Mouse (Mus musculus) forebrain, embryonic 11.5 days (tissue): Measurements from ENCODE around the gene R3hdml. TPM values are rescaled to one million over a fixed set of nuclear protein-coding genes. Genes with fewer than 3 reads are reported as not detected.

Source experiments
- ATAC-seq: fragments of 200-750 bp; cut with Nextera tagmentation; replicated peaks from 2 replicates; pipeline ENCODE4 v1.8.0; 2017; ENCODE audit warnings: moderate TSS enrichment; ENCODE audit not compliant: low FRiP score
- DNase-seq: peaks from one replicate; pipeline ENCODE4 v3.0.0-alpha.2; 2017; ENCODE audit warnings: low spot score
- H3K27ac ChIP-seq: fragments of 300-500 bp; sonication (generic); 2 replicates; pipeline ENCODE4 v1.5.1; 2014; ENCODE audit warnings: low read depth, low read length
- H3K27me3 ChIP-seq: fragments of 300-500 bp; sonication (generic); 2 replicates; pipeline ENCODE4 v1.6.1; 2014; ENCODE audit warnings: mild to moderate bottlenecking, low read length, mixed read lengths; ENCODE audit not compliant: control insufficient read depth, insufficient read depth
- H3K36me3 ChIP-seq: fragments of 300-500 bp; sonication (generic); 2 replicates; pipeline ENCODE4 v1.6.1; 2014; ENCODE audit warnings: mild to moderate bottlenecking, low read length, moderate library complexity, mixed read lengths; ENCODE audit not compliant: control insufficient read depth, insufficient read depth
- H3K4me1 ChIP-seq: fragments of 300-500 bp; sonication (generic); replicated peaks from 2 replicates; pipeline ENCODE4 v1.6.1; 2014; ENCODE audit warnings: low read length, mixed read lengths; ENCODE audit not compliant: control insufficient read depth, insufficient read depth
- H3K4me2 ChIP-seq: fragments of 300-500 bp; sonication (generic); 2 replicates; pipeline ENCODE4 v1.6.1; 2014; ENCODE audit warnings: low read depth, mild to moderate bottlenecking, low read length, moderate library complexity, mixed read lengths; ENCODE audit not compliant: severe bottlenecking
- H3K4me3 ChIP-seq: fragments of 300-500 bp; sonication (generic); 2 replicates; pipeline ENCODE4 v1.5.1; 2014; ENCODE audit warnings: low read depth, low read length
- H3K9ac ChIP-seq: fragments of 300-500 bp; sonication (generic); 2 replicates; pipeline ENCODE4 v1.6.1; 2014; ENCODE audit warnings: low read length
- H3K9me3 ChIP-seq: fragments of 300-500 bp; sonication (generic); 2 replicates; pipeline ENCODE4 v1.6.1; 2016; ENCODE audit warnings: low read length, mixed read lengths; ENCODE audit not compliant: control insufficient read depth
- WGBS: fragments of 180-500 bp; shearing (Covaris S2); extraction: QIAGEN DNeasy Blood & Tissue Kit; methylation state at CpG from one replicate; pipeline ENCODE4 v1.1.7; 2014; 5-methylcytosine and 5-hydroxymethylcytosine counted together
- polyA plus RNA-seq: library from polyadenylated mRNA; unstranded; fragments of >200 nt; fragmentation: Nextera tagmentation; extraction: Ambion mirVana; gene quantifications from 2 replicates; pipeline ENCODE4 v1.2.1, GENCODE M21; 2014

Gene R3hdml
- polyA plus RNA-seq: not detected in 2 replicates

DNA sequence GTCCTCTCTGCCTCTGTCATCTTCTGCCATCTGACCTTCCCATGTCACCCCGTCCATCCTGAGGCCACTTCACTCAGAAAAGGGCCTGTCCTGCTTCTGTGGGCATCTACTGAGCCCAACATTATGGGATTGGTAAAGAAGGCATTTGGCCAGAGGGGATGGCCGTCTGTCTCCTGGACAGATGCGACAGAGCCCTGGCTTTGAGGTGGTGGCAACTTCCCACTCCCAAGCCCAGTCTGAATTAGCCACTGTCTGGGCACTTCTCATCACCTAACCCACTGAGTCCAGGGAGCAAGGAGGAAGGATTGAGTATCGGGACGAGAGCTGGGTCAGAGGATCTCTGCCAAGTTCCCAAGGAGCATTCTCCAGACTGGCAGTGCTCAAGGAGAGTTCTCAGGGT, at the start of gene R3hdml:
TSS of gene R3hdml (plus strand) at position 301 of the 400 bp plus-strand sequence.
- Histone ChIP-seq H3K9me3 (no peaks in the 10 kb centered on the region), H3K27ac (no peak within 1 kb of the TSS), H3K36me3 (no peaks in the 10 kb centered on the region), H3K4me1 (peaks cover 2% of the 10 kb centered on the region; the same call in 1 of the 2 replicates), H3K4me3 (no peak within 1 kb of the TSS), H3K9ac (peak within 1 kb of the TSS; percentile 12; the same call in 1 of the 2 replicates), H3K4me2 (no peak within 1 kb of the TSS), H3K27me3 (no peaks in the 10 kb centered on the region)
- 77% methylated on average over 5 of the region's 5 CpGs for WGBS
- ATAC-seq: no peak
- DNase-seq: no peak

DNA sequence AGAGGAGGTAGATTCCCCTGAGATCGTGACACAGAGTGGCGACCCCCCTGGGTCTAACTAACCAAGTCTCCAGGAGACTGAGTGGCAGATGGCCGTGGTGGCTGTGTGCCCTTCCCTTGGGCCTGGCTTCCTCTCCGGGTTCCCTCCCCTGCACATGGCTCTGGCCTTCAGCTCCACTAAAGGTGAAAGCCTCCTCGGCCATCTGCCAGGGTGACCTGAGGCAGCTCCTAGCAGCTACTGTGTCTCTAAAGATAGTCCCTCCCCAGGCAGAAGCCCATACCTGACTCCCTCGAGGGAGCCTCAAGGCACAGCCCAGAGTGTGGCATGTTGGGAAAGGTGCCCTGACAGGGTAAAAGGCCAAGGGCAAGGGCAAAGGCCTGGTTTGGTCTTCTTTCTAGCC, 48.6 kb upstream of the R3hdml start:
- no peaks in the 10 kb centered on the region for H3K4me1 ChIP-seq
- no peak overlapping the region for H3K4me2 ChIP-seq
- no peak overlapping the region for H3K9ac ChIP-seq
- no peaks in the 10 kb centered on the region for H3K27me3 ChIP-seq
- no peaks in the 10 kb centered on the region for H3K36me3 ChIP-seq
- H3K27ac ChIP-seq: no peak overlapping the region
- 74% methylated on average over 6 of the region's 6 CpGs for WGBS
- ATAC-seq (no peak), DNase-seq (no peak)
- no peaks in the 10 kb centered on the region for H3K9me3 ChIP-seq
- no peak overlapping the region for H3K4me3 ChIP-seq

DNA sequence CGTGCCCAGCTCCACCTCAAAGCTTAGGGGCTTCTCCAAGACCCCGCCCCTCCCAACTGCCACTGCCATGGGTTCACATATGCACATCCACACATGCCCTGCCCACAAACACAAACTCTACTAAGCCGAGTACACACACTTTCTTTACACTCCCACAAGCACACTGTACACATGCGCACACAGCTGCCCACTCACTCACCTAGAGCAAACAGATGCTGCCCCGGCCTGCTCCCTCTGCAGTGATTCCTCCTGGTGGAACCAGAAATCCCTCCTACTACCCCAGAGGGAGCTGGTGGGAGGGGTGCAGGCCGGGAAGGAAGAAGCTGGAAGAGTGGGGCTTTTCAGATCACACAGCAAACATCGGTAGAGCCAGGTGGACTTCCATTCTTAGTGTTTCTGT, 48.1 kb upstream of the R3hdml start:
- Histone ChIP-seq H3K36me3 (no peaks in the 10 kb centered on the region), H3K27me3 (no peaks in the 10 kb centered on the region), H3K9me3 (no peaks in the 10 kb centered on the region), H3K9ac (no peak overlapping the region; the same call in 1 of the 2 replicates), H3K4me3 (no peak overlapping the region), H3K27ac (no peak overlapping the region), H3K4me1 (no peaks in the 10 kb centered on the region), H3K4me2 (no peak overlapping the region)
- WGBS: 77% methylated on average over 7 of the region's 7 CpGs
- DNase-seq (no peak), ATAC-seq (no peak)

DNA sequence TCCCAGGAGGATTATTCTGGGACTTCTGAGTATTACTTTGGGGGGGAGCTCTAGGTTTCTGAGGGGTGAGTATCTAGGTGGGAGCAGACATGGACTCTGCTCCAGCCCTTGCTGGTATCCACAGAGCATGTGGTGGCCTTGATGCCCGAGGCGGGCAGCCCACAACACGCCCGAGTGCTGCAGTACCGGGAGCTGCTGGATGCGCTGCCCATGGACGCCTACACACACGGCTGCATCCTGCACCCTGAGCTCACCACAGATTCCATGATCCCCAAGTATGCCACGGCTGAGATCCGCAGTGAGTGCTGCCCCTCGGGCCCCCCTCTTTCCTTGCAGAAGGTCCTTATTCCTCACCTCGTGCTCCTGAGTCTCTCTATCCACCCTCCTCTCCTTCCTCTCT, 44.7 kb upstream of the R3hdml start:
- Histone ChIP-seq H3K4me1 (no peaks in the 10 kb centered on the region), H3K9ac (no peak overlapping the region), H3K9me3 (no peaks in the 10 kb centered on the region), H3K27ac (no peak overlapping the region), H3K36me3 (no peaks in the 10 kb centered on the region), H3K4me3 (no peak overlapping the region), H3K4me2 (no peak overlapping the region), H3K27me3 (no peaks in the 10 kb centered on the region)
- 79% methylated on average over 12 of the region's 12 CpGs for WGBS
- DNase-seq (no peak), ATAC-seq (no peak)

DNA sequence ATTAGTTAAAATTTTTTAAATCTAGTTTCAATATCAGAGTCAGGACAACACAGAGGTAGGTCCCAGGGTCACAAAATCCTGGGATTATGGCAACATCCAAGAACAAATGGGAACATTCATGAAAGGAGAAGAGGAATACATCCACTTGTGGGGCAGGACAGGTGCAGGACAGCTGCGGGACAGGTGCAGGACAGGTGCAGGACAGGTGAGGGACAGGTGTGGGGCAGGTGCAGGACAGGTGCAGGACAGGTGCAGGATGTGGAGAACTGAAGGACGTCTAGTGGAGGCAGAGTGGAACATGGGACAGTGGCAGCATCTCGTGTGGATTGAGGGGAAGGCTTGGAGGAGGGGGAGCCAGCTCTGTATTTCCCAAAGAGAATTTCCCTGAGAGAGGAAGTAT, 42.8 kb upstream of the R3hdml start:
- 74% methylated on average over 3 of the region's 3 CpGs for WGBS
- no peaks in the 10 kb centered on the region for H3K36me3 ChIP-seq

DNA sequence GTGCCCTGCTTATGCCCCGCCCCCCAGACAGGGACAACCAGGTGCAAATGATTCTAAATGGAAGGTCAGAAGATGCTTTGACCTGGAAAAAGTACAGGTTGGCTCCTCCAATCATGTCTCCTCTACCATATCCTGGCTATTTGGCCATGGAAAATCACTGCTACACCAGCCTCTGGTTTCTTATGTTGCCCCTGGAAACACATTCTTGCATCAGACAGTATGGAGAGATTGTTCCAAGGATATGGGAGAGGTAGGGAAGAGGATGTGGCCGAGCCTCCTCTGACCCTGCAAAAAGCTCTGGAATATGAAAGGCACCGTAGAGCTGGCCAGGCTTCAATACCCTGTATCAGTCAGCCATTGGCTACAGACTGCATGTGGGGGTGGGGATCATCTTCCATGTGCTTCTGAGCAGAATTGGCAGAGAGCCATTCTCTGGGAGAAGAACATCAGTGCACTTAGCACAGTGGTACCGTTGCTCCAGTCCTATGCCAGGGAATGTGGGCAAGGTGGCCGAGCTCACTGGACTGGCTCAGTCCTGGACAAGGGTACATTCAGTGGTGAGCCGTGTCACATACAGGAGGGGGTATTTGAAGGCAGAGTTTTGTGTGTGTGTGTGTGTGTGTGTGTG, 41.3 kb upstream of the R3hdml start:
- DNase-seq: no peak
- Histone ChIP-seq H3K9me3 (no peaks in the 10 kb centered on the region), H3K4me3 (no peak overlapping the region), H3K4me2 (no peak overlapping the region), H3K36me3 (no peaks in the 10 kb centered on the region), H3K9ac (no peak overlapping the region), H3K4me1 (no peaks in the 10 kb centered on the region), H3K27me3 (no peaks in the 10 kb centered on the region), H3K27ac (no peak overlapping the region)
- ATAC-seq: no peak
- 83% methylated on average over 6 of the region's 6 CpGs for WGBS

More for the DNA sequence above, 42.8 kb upstream of the R3hdml start:
- no peaks in the 10 kb centered on the region for H3K9me3 ChIP-seq
- no peak overlapping the region for H3K4me3 ChIP-seq
- no peak for DNase-seq
- H3K4me1 ChIP-seq: no peaks in the 10 kb centered on the region
- H3K9ac ChIP-seq: no peak overlapping the region
- H3K27me3 ChIP-seq: no peaks in the 10 kb centered on the region
- no peak overlapping the region for H3K4me2 ChIP-seq
- no peak overlapping the region for H3K27ac ChIP-seq
- ATAC-seq: no peak

DNA sequence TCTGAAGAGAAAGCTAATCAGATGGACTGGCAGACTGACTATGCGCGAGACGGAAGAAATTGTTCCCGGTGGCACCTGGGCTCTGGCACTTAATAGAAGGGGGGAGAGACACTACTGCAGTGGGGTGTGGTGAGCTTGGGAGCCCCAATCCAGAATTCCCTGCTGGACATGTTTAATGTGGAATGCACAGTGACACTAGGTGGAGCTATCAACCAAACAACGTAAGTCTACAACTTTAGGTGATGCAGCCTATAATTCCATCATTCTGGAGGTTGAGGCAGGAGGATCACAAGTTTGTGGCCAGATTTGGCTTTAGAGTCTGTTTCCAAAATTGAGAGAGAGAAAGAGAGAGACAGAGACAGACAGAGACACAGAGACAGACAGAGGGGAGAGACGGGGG, 39.4 kb upstream of the R3hdml start:
- Histone ChIP-seq H3K4me2 (no peak overlapping the region), H3K4me3 (no peak overlapping the region), H3K27ac (no peak overlapping the region), H3K9ac (no peak overlapping the region), H3K27me3 (no peaks in the 10 kb centered on the region), H3K9me3 (no peaks in the 10 kb centered on the region), H3K36me3 (no peaks in the 10 kb centered on the region), H3K4me1 (no peaks in the 10 kb centered on the region)
- 88% methylated on average over 6 of the region's 6 CpGs for WGBS
- no peak for DNase-seq
- ATAC-seq: no peak

DNA sequence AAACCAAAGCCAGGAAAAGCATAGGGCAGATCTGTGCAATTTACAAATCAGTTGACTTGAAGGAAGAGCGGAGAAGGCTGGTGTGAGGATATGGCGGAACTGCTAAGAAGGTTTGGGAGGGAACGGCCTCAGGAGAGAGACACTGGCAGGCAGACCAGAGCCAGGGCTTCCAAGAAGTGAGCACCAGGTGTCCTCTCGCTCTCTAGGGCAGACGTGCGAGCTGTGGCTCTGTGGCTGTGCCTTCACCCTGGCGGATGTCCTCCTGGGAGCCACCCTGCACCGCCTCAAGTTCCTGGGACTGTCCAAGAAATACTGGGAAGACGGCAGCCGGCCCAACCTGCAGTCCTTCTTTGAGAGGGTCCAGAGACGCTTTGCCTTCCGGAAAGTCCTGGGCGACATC, 38.7 kb upstream of the R3hdml start:
- no peak overlapping the region for H3K4me3 ChIP-seq
- ATAC-seq (no peak), DNase-seq (no peak)
- H3K4me1 ChIP-seq: no peaks in the 10 kb centered on the region
- H3K9me3 ChIP-seq: no peaks in the 10 kb centered on the region
- no peaks in the 10 kb centered on the region for H3K36me3 ChIP-seq
- H3K4me2 ChIP-seq: no peak overlapping the region
- H3K9ac ChIP-seq: no peak overlapping the region
- 93% methylated on average over 13 of the region's 13 CpGs for WGBS
- H3K27me3 ChIP-seq: peaks cover under 1% of the 10 kb centered on the region
- H3K27ac ChIP-seq: no peak overlapping the region

DNA sequence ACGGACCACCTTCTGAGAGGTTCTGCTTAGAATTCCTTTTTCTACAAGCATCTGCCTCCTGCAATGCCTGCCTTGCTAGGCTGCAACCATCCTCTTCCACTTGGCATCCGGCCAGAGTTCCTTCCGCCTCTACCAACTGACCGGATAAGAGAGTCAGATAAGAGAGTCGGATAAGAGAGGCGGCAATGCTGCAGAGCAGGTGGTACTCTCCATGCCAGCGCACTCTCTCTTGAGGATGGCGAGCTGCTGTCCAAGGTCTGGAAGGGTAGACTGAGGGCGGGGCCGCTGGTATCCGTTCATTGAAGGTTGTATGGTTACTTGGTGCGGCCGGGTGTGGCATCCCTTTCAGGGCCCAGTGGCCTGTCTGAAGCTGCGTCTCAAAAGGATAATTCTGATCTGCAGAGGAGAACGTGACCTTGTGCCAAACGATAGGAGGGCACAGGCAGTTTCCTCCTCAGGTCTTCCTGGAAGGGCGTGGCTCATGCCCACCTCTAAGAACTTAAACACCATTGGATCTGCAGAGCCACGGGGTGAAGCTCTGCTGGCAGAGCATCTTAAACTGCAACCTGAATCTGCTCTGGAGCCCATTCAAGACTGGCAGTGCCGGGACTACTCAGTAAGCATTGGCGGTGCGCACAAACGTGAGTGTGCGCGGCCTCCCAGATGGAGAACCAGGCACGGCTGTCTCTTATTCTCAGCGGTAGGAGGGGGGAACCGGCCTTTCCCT, 33.4 kb upstream of the R3hdml start:
- Histone ChIP-seq H3K4me1 (no peaks in the 10 kb centered on the region), H3K9ac (no peak overlapping the region), H3K27ac (no peak overlapping the region), H3K4me3 (no peak overlapping the region), H3K9me3 (no peaks in the 10 kb centered on the region), H3K27me3 (peaks cover 2% of the 10 kb centered on the region), H3K4me2 (no peak overlapping the region), H3K36me3 (no peaks in the 10 kb centered on the region)
- 55% methylated on average over 27 of the region's 27 CpGs for WGBS
- DNase-seq: no peak
- no peak for ATAC-seq
